Mouse (Mus musculus) retina, adult 2 months (tissue): ENCODE results near the gene Gm12886.

Experiments used
- DNase-seq: peaks from one replicate; pipeline ENCODE4 v3.0.0-alpha.2; 2012; ENCODE audit warnings: low read depth, low spot score

Gene Gm12886

GRCm38 (mm10) chr4:121422999-121423398 lies at the start of gene Gm12886:
TSS of gene Gm12886 (minus strand) at chr4:121423099.
- no peak for DNase-seq
